Mouse (Mus musculus) intestine, postnatal 0 days (tissue): ENCODE data around the gene Uevld. TPM values are rescaled to one million over a fixed set of nuclear protein-coding genes. Genes with fewer than 3 reads are reported as not detected.
"Not testable (repeated sequence)": the region's sequence is repeated elsewhere in the genome, so short reads cannot be mapped to it uniquely, and the experiment has no call there.

Source experiments
- ATAC-seq: fragments of 200-750 bp; cut with Nextera tagmentation; 2 replicates; pipeline ENCODE4 v1.8.0; 2017; ENCODE audit warnings: mild to moderate bottlenecking, moderate TSS enrichment, moderate library complexity
- H3K27ac ChIP-seq: fragments of 300-500 bp; sonication (generic); 2 replicates; pipeline ENCODE4 v1.5.1; 2014; ENCODE audit warnings: mild to moderate bottlenecking, low read depth, low read length, moderate library complexity
- H3K27me3 ChIP-seq: fragments of 300-500 bp; sonication (generic); replicated peaks from 2 replicates; pipeline ENCODE4 v1.6.1; 2014; ENCODE audit warnings: low read length, mixed read lengths; ENCODE audit not compliant: control insufficient read depth, insufficient read depth
- H3K36me3 ChIP-seq: fragments of 300-500 bp; sonication (generic); 2 replicates; pipeline ENCODE4 v1.6.1; 2014; ENCODE audit warnings: mild to moderate bottlenecking, moderate library complexity; ENCODE audit not compliant: control insufficient read depth, insufficient read depth
- H3K4me1 ChIP-seq: fragments of 300-500 bp; sonication (generic); replicated peaks from 2 replicates; pipeline ENCODE4 v1.6.1; 2014; ENCODE audit warnings: antibody characterized with exemption, low read length, mixed read lengths; ENCODE audit not compliant: control insufficient read depth, insufficient read depth
- H3K4me2 ChIP-seq: fragments of 300-500 bp; sonication (generic); replicated peaks from 2 replicates; pipeline ENCODE4 v1.6.1; 2014; ENCODE audit warnings: low read depth, mild to moderate bottlenecking, moderate library complexity
- H3K4me3 ChIP-seq: fragments of 300-500 bp; sonication (generic); 2 replicates; pipeline ENCODE4 v1.5.1; 2014; ENCODE audit warnings: low read depth, low read length
- H3K9ac ChIP-seq: fragments of 300-500 bp; sonication (generic); 2 replicates; pipeline ENCODE4 v1.6.1; 2014; ENCODE audit warnings: mild to moderate bottlenecking, low read depth, low read length
- H3K9me3 ChIP-seq: fragments of 300-500 bp; sonication (generic); 2 replicates; pipeline ENCODE4 v1.6.1; 2016; ENCODE audit warnings: mixed run types; ENCODE audit not compliant: control insufficient read depth
- CTCF ChIP-seq: sonication (generic); IDR thresholded peaks from 2 replicates; pipeline ENCODE4 v1.5.1; 2016; ENCODE audit warnings: low read depth, mild to moderate bottlenecking, control low read depth, antibody characterized with exemption, moderate library complexity
- WGBS: fragments of 180-500 bp; shearing (Covaris S2); extraction: QIAGEN DNeasy Blood & Tissue Kit; methylation state at CpG from one replicate; pipeline ENCODE4 v1.1.7; 2014; 5-methylcytosine and 5-hydroxymethylcytosine counted together
- polyA plus RNA-seq: library from polyadenylated mRNA; unstranded; fragments of >200 nt; fragmentation: Nextera tagmentation; extraction: Ambion mirVana; gene quantifications from 2 replicates; pipeline ENCODE4 v1.2.1, GENCODE M21; 2015

Uevld gene
- polyA plus RNA-seq, 1 experiment from 2014 or later = 4.9 TPM

GRCm38 (mm10) chr7:46995558-46995957 is 37.2 kb upstream of the Uevld start:
- Histone ChIP-seq H3K27ac (no peak overlapping the region), H3K4me3 (no peak overlapping the region), H3K4me2 (no peak overlapping the region), H3K36me3 (peaks cover 71% of the 10 kb centered on the region), H3K4me1 (peaks cover 7% of the 10 kb centered on the region; the same call in 1 of the 2 replicates), H3K27me3 (no peaks in the 10 kb centered on the region), H3K9ac (no peak overlapping the region), H3K9me3 (no peaks in the 10 kb centered on the region)
- no peak for TF ChIP-seq CTCF
- ATAC-seq = no peak
- WGBS = 88% methylated on average over 3 of the region's 3 CpGs

GRCm38 (mm10) chr7:46993079-46993478 is 34.8 kb upstream of the Uevld start:
- Histone ChIP-seq H3K36me3 (peaks cover 64% of the 10 kb centered on the region), H3K27ac (no peak overlapping the region; the same call in 1 of the 2 replicates), H3K4me2 (no peak overlapping the region), H3K27me3 (no peaks in the 10 kb centered on the region), H3K4me1 (no peaks in the 10 kb centered on the region), H3K9me3 (no peaks in the 10 kb centered on the region), H3K4me3 (no peak overlapping the region), H3K9ac (no peak overlapping the region)
- ATAC-seq = no peak
- TF ChIP-seq CTCF = no peak
- WGBS = 85% methylated on average over 8 of the region's 8 CpGs

GRCm38 (mm10) chr7:46989387-46989786 is 31.1 kb upstream of the Uevld start:
- peaks cover 27% of the 10 kb centered on the region for H3K36me3 ChIP-seq
- not testable (repeated sequence) for H3K9me3 ChIP-seq, ATAC-seq, H3K27me3 ChIP-seq, H3K27ac ChIP-seq, H3K9ac ChIP-seq, H3K4me1 ChIP-seq, H3K4me2 ChIP-seq, H3K4me3 ChIP-seq
- WGBS = 56% methylated on average over 4 of the region's 4 CpGs

GRCm38 (mm10) chr7:46987073-46987472 is 28.7 kb upstream of the Uevld start:
- WGBS = 39% methylated on average over 2 of the region's 2 CpGs

GRCm38 (mm10) chr7:46986646-46987045 is 28.3 kb upstream of the Uevld start:
- Histone ChIP-seq H3K4me2 (no peak overlapping the region), H3K27me3 (no peaks in the 10 kb centered on the region), H3K9me3 (no peaks in the 10 kb centered on the region), H3K4me1 (no peaks in the 10 kb centered on the region), H3K9ac (no peak overlapping the region), H3K36me3 (peaks cover 2% of the 10 kb centered on the region; the same call in 1 of the 2 replicates), H3K27ac (peak overlapping the region; percentile 5; the same call in 1 of the 2 replicates), H3K4me3 (no peak overlapping the region)
- ATAC-seq = peak; percentile 25; the same call in 1 of the 2 replicates
- no peak for TF ChIP-seq CTCF
- 48% methylated on average over 5 of the region's 5 CpGs for WGBS

More at GRCm38 (mm10) chr7:46987073-46987472, 28.7 kb upstream of the Uevld start:
- Histone ChIP-seq H3K4me3 (no peak overlapping the region), H3K27ac (no peak overlapping the region), H3K27me3 (no peaks in the 10 kb centered on the region), H3K4me1 (no peaks in the 10 kb centered on the region), H3K36me3 (peaks cover 6% of the 10 kb centered on the region; the same call in 1 of the 2 replicates), H3K9ac (no peak overlapping the region), H3K9me3 (no peaks in the 10 kb centered on the region), H3K4me2 (no peak overlapping the region)
- ATAC-seq = no peak
- TF ChIP-seq CTCF = no peak

GRCm38 (mm10) chr7:46985718-46986505 is 27.6 kb upstream of the Uevld start:
- no peak overlapping the region for H3K4me2 ChIP-seq
- no peaks in the 10 kb centered on the region for H3K36me3 ChIP-seq
- no peak for TF ChIP-seq CTCF
- H3K27me3 ChIP-seq = no peaks in the 10 kb centered on the region
- no peak overlapping the region for H3K9ac ChIP-seq
- no peak overlapping the region for H3K4me3 ChIP-seq
- no peaks in the 10 kb centered on the region for H3K9me3 ChIP-seq
- no peak for ATAC-seq
- H3K27ac ChIP-seq = peak overlapping the region; percentile 5; the same call in 1 of the 2 replicates
- H3K4me1 ChIP-seq = no peaks in the 10 kb centered on the region
- WGBS = 44% methylated on average over 8 of the region's 8 CpGs
